Mouse (Mus musculus) Muller cell, postnatal 12 days (primary cell): ENCODE measurements at regions not wholly inside any gene's neighbourhood (a gene's known extent, or its start where the extent isn't known, plus 50 kb on each side); places are given as distances from the start of the nearest gene placed in this dataset.

Experiments used
- DNase-seq: peaks from one replicate; pipeline ENCODE4 v3.0.0-alpha.2; 2015; ENCODE audit errors: inconsistent ontology term

DNA sequence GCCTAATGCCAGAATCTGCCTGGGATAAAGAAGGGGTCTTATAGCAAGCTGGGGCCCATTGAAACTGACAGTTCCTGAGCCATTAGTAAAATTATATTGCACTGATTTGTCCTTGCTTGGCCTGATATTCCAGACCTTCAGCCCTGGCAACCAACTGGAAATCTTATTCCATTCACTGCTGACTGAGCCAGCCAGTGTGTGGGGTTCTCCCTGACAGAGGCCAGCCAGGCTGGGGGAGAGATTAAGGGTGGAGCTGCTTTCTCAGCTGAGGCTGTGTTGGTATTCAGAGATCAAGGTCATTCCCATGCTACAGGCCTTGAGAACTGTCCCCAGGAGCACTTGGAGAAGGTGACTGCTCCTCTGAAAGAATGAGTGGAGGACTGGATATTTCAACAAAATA lies 226.9 kb downstream of the Ar start:
- no peak for DNase-seq

DNA sequence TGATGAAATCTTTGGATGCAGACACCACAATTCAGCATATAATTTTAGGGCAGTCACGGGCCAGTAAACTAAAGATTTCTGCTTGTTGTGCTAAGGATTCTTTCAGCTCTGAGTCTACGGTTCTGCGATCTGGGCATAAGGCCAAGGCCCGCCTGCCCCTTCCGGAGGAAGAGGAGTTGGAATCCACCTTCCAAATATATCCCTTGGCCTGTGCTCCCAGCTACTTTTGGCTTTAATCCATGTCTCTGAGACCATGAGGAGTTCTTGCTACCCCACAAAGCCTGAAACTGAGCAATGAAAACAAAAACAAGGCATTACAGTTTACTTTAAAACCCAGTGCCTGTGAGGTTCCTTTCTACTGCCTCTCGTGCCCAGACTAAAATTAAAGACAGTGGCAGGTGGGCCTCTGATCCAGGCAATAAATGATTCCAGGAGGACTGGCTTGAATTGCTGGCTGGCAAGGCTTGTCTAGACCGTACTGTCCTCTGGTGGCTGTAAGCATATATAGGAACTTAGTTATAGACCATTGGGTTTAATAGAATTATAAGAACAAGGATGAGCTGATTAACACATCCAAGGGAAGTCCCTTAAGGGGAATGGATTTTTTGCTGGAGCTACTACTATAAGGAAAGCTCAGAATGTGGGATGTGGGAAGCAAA lies 231.8 kb downstream of the Ar start:
- DNase-seq, result peak; percentile 19

DNA sequence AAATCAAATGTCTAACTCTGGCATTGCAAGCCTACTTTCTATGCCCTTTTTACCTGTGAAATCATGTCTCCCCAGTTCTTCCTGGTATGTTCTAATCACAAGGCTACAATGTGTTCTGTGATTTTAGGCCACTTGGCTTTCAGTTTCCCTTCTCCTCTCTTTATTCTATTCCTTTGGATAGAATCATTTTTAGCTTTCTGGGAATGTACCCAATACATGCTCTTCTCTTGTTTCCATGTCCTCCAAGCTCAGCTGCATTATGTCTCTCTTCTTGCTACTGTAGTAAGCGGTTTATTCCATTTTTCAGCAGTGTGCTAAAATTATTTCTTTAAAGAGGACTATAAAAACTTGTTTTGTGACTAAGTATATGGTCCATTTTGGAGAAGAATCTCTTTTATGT lies 235.4 kb downstream of the Ar start:
- DNase-seq, result no peak

DNA sequence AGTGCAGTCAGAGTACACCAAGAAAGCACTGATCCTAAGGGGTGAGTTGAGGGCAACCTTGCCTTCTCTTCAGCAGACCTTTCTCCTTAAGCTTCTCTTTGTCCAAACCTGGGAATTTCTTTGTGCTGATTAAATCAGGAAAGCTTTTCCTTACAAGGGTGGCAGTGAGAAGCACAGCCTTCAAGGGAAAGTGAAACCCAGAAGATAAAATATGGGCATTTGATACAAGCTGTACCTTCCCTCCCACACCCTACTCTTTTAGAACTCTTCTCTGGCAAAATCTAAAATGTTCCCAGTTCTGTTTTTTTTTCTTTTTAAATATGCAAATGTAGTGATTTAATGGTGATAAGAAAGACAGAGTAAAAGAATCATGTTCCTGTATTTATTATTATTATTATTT lies 243.8 kb downstream of the Ar start:
- no peak for DNase-seq

DNA sequence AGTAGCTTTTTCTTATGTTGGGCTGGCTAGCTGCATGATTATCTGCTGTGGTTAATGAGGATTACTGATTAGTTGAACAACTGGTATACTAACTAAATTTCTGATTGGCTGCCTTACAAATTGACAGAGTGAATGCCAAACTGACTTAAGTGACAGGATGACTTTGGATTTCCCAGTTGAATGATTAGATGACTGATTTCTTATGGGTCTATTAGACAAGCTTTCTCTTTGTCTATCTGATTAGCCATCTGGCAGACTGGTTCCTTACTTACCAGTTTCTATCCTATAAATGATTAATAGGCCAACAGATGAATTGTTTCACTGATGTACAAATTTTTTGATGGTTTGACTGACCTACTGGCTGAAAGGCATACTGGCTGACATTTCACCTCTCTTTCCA lies 260.5 kb downstream of the Ar start:
- no peak for DNase-seq

DNA sequence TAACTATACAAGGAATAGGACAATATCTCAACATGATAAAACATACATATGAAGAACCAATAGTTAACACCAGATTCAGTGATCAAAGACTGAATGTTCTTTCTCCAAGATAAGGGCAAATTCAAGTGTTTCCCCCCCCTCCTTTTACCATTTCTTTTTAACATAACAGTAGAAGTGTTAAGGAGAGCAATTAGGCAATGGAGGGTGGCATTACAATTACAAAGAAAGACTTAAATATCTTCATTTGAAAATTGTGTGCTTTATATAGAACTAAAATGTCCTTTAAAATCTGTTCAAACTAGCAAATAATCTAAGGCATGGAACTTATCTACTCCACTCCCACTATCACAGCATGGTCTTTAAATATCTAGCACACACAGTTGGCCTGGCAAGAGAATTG lies 270.9 kb downstream of the Ar start:
- DNase-seq, result no peak

DNA sequence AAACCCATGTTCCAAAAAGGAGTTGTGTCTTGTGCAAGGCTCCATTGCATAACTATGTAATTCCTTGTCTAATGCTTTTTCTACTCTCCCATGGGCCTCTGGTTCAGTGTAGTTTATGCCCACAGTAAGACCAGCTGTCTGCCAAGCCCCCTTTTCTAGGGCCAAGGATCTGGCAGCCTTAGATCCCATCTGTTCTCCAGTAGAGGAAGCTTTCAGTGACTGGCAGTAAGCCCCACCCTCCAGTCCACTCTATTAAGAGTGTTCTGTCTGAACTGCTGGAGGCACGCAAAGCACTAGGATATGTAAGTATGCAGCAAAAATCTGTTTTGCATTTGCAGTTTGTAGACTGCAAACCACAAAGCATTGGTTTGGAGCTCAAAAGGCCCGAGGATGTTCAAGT lies 303.5 kb downstream of the Ar start:
- DNase-seq, result no peak

DNA sequence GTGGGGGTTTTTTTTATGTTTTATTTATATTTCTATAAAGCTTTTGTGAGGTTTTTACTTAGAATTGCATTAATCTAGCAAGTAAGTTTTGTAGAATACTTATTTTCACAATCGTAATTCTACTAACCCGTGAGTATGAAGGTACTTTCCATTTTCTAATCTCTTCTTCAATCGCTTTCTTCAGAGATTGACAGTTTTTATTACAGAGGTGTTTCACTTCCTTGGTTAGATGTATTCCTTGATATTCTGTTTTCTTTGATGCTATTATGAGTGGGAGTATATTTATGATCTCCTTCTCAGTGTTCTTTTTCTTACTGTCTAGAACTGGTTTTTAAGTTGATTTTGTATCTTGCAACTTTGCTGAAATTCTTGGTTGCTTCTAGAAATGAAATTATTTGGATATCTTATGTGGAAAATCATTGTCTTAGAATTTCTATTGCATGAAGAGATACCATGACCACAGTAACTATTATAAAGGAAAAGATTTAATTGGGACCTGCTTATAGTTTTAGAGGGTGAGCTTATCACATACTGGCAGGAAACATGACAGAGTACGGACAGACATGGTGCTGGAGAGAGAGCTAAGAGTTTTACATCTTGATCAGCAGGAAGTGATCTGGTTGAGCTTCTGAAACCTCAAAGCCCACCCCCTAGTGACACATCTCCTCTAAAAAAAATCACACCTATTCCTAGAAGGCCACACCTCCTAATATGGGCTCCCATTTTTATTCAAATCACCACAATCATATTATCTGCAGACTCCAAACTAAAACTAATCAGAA lies 328.1 kb downstream of the Ar start:
- no peak for DNase-seq
